Mouse (Mus musculus) megakaryocyte, embryonic 14.5 days (primary cell): ENCODE measurements around the gene Fads1. TPM values are rescaled to one million over a fixed set of nuclear protein-coding genes. Genes with fewer than 3 reads are reported as not detected.

ENCODE experiments used
- H3K27me3 ChIP-seq: replicated peaks from 2 replicates; pipeline ENCODE3; 2012; ENCODE audit warnings: inconsistent platforms
- H3K36me3 ChIP-seq: replicated peaks from 2 replicates; pipeline ENCODE3; 2012; ENCODE audit warnings: low read length, inconsistent platforms, mixed read lengths
- H3K4me1 ChIP-seq: 2 replicates; pipeline ENCODE4 v1.6.1; 2012; ENCODE audit warnings: inconsistent platforms
- H3K4me3 ChIP-seq: replicated peaks from 2 replicates; pipeline ENCODE3; 2012; ENCODE audit warnings: moderate library complexity, mild to moderate bottlenecking, inconsistent platforms
- H3K9me3 ChIP-seq: 2 replicates; pipeline ENCODE4 v1.6.1; 2012; ENCODE audit warnings: inconsistent platforms
- FLI1 ChIP-seq: IDR thresholded peaks from 2 replicates; pipeline ENCODE4 v1.6.1; 2012; ENCODE audit warnings: low read length, inconsistent platforms, mixed read lengths
- GATA1 ChIP-seq: IDR thresholded peaks from 3 replicates; pipeline ENCODE4 v1.6.1; 2012; ENCODE audit warnings: mixed read lengths, low read length, inconsistent platforms, borderline replicate concordance
- polyA plus RNA-seq: library from polyadenylated mRNA; stranded (reverse); fragments of >175 nt; gene quantifications from 2 replicates; pipeline ENCODE4 v1.2.3, GENCODE M21; 2012; ENCODE audit warnings: low replicate concordance; ENCODE audit not compliant: insufficient read depth

The Fads1 gene
- polyA plus RNA-seq, 1 experiment, result 76.5 TPM

GRCm38 (mm10) chr19:10222656-10223055 is 40.0 kb downstream of the Fads1 start:
- TF ChIP-seq GATA1 (no peak), FLI1 (no peak)
- no peaks in the 10 kb centered on the region for H3K9me3 ChIP-seq
- H3K27me3 ChIP-seq, result peaks cover 57% of the 10 kb centered on the region
- peaks cover 22% of the 10 kb centered on the region for H3K4me1 ChIP-seq
- no peak overlapping the region for H3K4me3 ChIP-seq
- H3K36me3 ChIP-seq, result no peaks in the 10 kb centered on the region

- H3K36me3 ChIP-seq, result no peaks in the 10 kb centered on the region
- peaks cover 57% of the 10 kb centered on the region for H3K27me3 ChIP-seq
- H3K4me3 ChIP-seq, result no peak overlapping the region
- H3K4me1 ChIP-seq, result peaks cover 22% of the 10 kb centered on the region
- TF ChIP-seq GATA1 (no peak), FLI1 (no peak)
- no peaks in the 10 kb centered on the region for H3K9me3 ChIP-seq
Observed at GRCm38 (mm10) chr19:10223561-10223960, 40.9 kb downstream of the Fads1 start.

GRCm38 (mm10) chr19:10224637-10225453 is 42.2 kb downstream of the Fads1 start:
- Histone ChIP-seq H3K9me3 (no peaks in the 10 kb centered on the region), H3K36me3 (no peaks in the 10 kb centered on the region), H3K4me3 (no peak overlapping the region), H3K4me1 (peaks cover 17% of the 10 kb centered on the region), H3K27me3 (peaks cover 67% of the 10 kb centered on the region)
- TF ChIP-seq FLI1 (no peak), GATA1 (no peak)

GRCm38 (mm10) chr19:10225767-10226166 is 43.1 kb downstream of the Fads1 start:
- H3K9me3 ChIP-seq, result no peaks in the 10 kb centered on the region
- H3K4me1 ChIP-seq, result peaks cover 15% of the 10 kb centered on the region
- H3K27me3 ChIP-seq, result peaks cover 69% of the 10 kb centered on the region
- no peak overlapping the region for H3K4me3 ChIP-seq
- no peak for TF ChIP-seq FLI1
- TF ChIP-seq GATA1, result no peak
- H3K36me3 ChIP-seq, result no peaks in the 10 kb centered on the region

- no peaks in the 10 kb centered on the region for H3K9me3 ChIP-seq
- TF ChIP-seq FLI1, result no peak
- no peak for TF ChIP-seq GATA1
- H3K4me1 ChIP-seq, result peaks cover 12% of the 10 kb centered on the region
- H3K27me3 ChIP-seq, result peaks cover 91% of the 10 kb centered on the region
- H3K36me3 ChIP-seq, result no peaks in the 10 kb centered on the region
- H3K4me3 ChIP-seq, result no peak overlapping the region
Observed at GRCm38 (mm10) chr19:10231016-10231415, 48.3 kb downstream of the Fads1 start.

- H3K27me3 ChIP-seq, result peaks cover 99% of the 10 kb centered on the region
- no peaks in the 10 kb centered on the region for H3K36me3 ChIP-seq
- no peak overlapping the region for H3K4me3 ChIP-seq
- H3K4me1 ChIP-seq, result peaks cover 12% of the 10 kb centered on the region
- TF ChIP-seq FLI1 (no peak), GATA1 (no peak)
- H3K9me3 ChIP-seq, result no peaks in the 10 kb centered on the region
Observed at GRCm38 (mm10) chr19:10231871-10232270, 49.2 kb downstream of the Fads1 start.

- no peak overlapping the region for H3K4me3 ChIP-seq
- TF ChIP-seq GATA1, result no peak
- no peak for TF ChIP-seq FLI1
- peaks cover 12% of the 10 kb centered on the region for H3K4me1 ChIP-seq
- peaks cover 98% of the 10 kb centered on the region for H3K27me3 ChIP-seq
- H3K36me3 ChIP-seq, result no peaks in the 10 kb centered on the region
- H3K9me3 ChIP-seq, result no peaks in the 10 kb centered on the region
Observed at GRCm38 (mm10) chr19:10232327-10233017, 49.8 kb downstream of the Fads1 start.

- no peak for TF ChIP-seq FLI1
- TF ChIP-seq GATA1, result no peak
- no peak overlapping the region for H3K4me3 ChIP-seq
- peaks cover 35% of the 10 kb centered on the region for H3K4me1 ChIP-seq
- no peaks in the 10 kb centered on the region for H3K36me3 ChIP-seq
- no peaks in the 10 kb centered on the region for H3K9me3 ChIP-seq
- H3K27me3 ChIP-seq, result peaks cover 98% of the 10 kb centered on the region
Observed at GRCm38 (mm10) chr19:10235784-10236565, 53.3 kb downstream of the Fads1 start.

GRCm38 (mm10) chr19:10238477-10238876 is 55.8 kb downstream of the Fads1 start:
- Histone ChIP-seq H3K4me3 (no peak overlapping the region), H3K36me3 (no peaks in the 10 kb centered on the region), H3K4me1 (peaks cover 23% of the 10 kb centered on the region), H3K27me3 (peaks cover 94% of the 10 kb centered on the region), H3K9me3 (no peaks in the 10 kb centered on the region)
- no peak for TF ChIP-seq FLI1
- TF ChIP-seq GATA1, result no peak
